Mouse (Mus musculus) neural tube, embryonic 14.5 days (tissue): ENCODE measurements at regions not wholly inside any gene's neighbourhood (a gene's known extent, or its start where the extent isn't known, plus 50 kb on each side); places are given as distances from the start of the nearest gene placed in this dataset.
A peak's percentile ranks its signal among the peaks of the same experiment; 100 is the strongest.

Experiments
- ATAC-seq: fragments of 200-750 bp; cut with Nextera tagmentation; 2 replicates; pipeline ENCODE4 v1.8.0; 2017; ENCODE audit warnings: low read depth, mild to moderate bottlenecking, moderate TSS enrichment, moderate library complexity
- H3K27ac ChIP-seq: fragments of 300-500 bp; sonication (generic); 2 replicates; pipeline ENCODE4 v1.5.1; 2014; ENCODE audit warnings: low read depth, mild to moderate bottlenecking, control low read depth, low read length, moderate library complexity, mixed read lengths
- H3K27me3 ChIP-seq: fragments of 300-500 bp; sonication (generic); 2 replicates; pipeline ENCODE4 v1.6.1; 2014; ENCODE audit warnings: low read length; ENCODE audit not compliant: control insufficient read depth, insufficient read depth
- H3K36me3 ChIP-seq: fragments of 300-500 bp; sonication (generic); 2 replicates; pipeline ENCODE4 v1.6.1; 2014; ENCODE audit warnings: low read length, mixed read lengths; ENCODE audit not compliant: control insufficient read depth, insufficient read depth
- H3K4me1 ChIP-seq: fragments of 300-500 bp; sonication (generic); 2 replicates; pipeline ENCODE4 v1.6.1; 2014; ENCODE audit warnings: low read length; ENCODE audit not compliant: control insufficient read depth, insufficient read depth
- H3K4me2 ChIP-seq: fragments of 300-500 bp; sonication (generic); 2 replicates; pipeline ENCODE4 v1.6.1; 2014; ENCODE audit warnings: mild to moderate bottlenecking, low read depth, low read length, control low read depth
- H3K4me3 ChIP-seq: fragments of 300-500 bp; sonication (generic); 2 replicates; pipeline ENCODE4 v1.5.1; 2014; ENCODE audit warnings: low read depth, low read length, control low read depth, mixed read lengths
- H3K9ac ChIP-seq: fragments of 300-500 bp; sonication (generic); replicated peaks from 2 replicates; pipeline ENCODE4 v1.6.1; 2014; ENCODE audit warnings: low read depth, mild to moderate bottlenecking, control low read depth, low read length, mixed read lengths
- H3K9me3 ChIP-seq: fragments of 300-500 bp; sonication (generic); 2 replicates; pipeline ENCODE4 v1.6.1; 2016; ENCODE audit warnings: low read length; ENCODE audit not compliant: control insufficient read depth
- WGBS: fragments of 180-500 bp; shearing (Covaris S2); extraction: QIAGEN DNeasy Blood & Tissue Kit; methylation state at CpG from one replicate; pipeline ENCODE4 v1.1.7; 2014; 5-methylcytosine and 5-hydroxymethylcytosine counted together

DNA sequence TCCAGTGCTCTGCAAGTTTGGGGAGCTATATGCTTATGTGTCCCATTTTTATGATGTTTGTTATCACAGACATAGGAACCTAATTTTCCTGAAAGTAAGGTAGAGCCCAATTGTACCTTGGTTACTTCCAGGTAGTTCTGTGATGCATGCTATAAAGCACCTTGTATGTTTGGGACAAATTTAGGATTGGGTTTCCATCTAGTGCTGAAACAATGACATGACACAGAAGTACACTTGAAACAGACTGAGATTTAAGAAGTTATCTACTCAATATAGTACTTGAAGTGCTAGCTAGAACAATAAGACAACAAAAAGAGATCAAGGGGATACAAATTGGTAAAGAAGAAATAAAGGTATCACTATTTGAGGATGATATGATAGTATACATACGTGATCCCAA is 426.8 kb downstream of the Slco4c1 start:
- H3K27me3 ChIP-seq = no peaks in the 10 kb centered on the region
- H3K36me3 ChIP-seq = no peaks in the 10 kb centered on the region
- no peaks in the 10 kb centered on the region for H3K9me3 ChIP-seq
- WGBS = 90% methylated on average over 1 of the region's 1 CpGs
- no peak overlapping the region for H3K4me2 ChIP-seq
- H3K9ac ChIP-seq = no peak overlapping the region
- H3K4me3 ChIP-seq = no peak overlapping the region
- no peaks in the 10 kb centered on the region for H3K4me1 ChIP-seq
- ATAC-seq = no peak
- H3K27ac ChIP-seq = no peak overlapping the region

DNA sequence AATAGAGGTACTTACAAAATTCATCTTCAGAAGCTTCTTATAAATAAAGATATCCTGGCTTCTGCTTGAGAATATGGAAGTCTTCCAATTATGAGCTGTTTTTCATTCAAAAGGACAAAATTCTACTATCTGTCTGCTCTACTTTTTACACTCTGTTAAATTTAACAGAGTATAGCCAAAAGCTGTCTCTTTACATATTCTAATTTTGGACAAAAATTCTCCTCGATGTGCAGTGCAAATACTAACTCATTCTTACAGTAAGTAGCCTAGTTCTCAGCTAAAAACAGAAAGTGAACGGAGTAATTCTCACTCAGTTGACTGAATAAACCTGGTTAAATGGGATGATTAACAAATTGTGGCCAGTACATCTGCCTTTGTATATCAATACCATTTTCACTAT is 438.9 kb downstream of the Slco4c1 start:
- Histone ChIP-seq H3K27me3 (no peaks in the 10 kb centered on the region), H3K9ac (no peak overlapping the region), H3K9me3 (no peaks in the 10 kb centered on the region), H3K4me2 (no peak overlapping the region), H3K4me3 (no peak overlapping the region), H3K4me1 (no peaks in the 10 kb centered on the region), H3K27ac (no peak overlapping the region), H3K36me3 (no peaks in the 10 kb centered on the region)
- WGBS = 68% methylated on average over 2 of the region's 2 CpGs
- no peak for ATAC-seq

DNA sequence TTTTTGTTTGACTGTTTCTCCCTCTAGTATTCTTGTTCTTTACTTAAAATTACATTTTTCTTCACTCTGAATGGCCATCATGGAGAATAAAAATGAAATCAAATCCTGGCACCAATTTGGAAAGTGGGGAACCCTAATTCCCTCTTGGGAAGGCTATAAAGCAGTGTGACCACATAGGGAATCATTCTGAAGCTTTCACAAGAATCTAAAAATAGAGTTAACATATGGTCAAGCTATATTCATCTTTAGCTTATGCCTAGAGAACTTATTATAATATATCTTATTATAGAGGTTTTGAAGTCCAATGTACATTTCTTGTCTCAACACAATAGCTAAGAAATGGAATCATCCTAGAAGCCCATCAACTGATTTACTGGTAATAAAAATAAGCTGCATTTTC is 448.5 kb downstream of the Slco4c1 start:
- Histone ChIP-seq H3K27me3 (no peaks in the 10 kb centered on the region), H3K4me1 (no peaks in the 10 kb centered on the region), H3K9me3 (no peaks in the 10 kb centered on the region), H3K36me3 (no peaks in the 10 kb centered on the region), H3K9ac (no peak overlapping the region), H3K4me2 (no peak overlapping the region), H3K4me3 (no peak overlapping the region), H3K27ac (no peak overlapping the region)
- ATAC-seq = no peak

DNA sequence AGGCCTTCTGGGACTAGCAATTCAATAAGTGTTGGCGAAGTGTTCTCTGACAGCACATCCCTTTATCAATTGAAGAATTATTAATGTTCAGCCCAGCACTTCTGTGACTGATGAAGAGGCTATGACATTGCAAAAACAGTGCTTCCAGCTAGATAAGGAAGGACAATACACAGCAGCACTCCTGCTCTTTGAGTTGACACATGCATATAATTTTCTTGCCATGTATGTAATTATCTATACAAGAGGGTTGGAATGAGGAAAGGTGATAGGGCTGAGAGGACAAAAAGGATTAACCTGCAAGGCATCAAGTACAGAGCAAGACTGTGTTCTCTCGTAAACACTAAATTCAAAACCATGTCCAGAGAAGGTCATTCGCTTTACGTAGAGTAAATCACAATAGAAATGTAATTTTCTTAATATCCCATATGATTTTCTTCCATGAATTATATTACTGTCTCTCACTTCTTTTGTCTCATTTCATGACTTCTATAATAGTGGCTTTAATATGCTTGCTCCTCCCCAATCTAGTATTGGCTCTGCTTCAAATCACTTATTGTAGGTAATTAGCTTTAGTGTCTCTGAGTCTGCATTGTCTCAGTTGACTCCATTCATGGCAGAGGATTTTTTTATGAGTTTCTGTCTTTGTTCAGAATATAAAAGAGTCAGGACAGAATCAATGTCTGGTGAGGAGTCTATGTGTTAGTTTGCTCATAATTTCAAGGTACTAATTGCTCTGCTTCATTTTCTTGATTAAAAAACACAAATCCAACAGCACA is 460.9 kb downstream of the Slco4c1 start:
- peak; percentile 90 for ATAC-seq
- H3K27ac ChIP-seq = peak overlapping the region; percentile 30; the same call in 1 of the 2 replicates
- no peaks in the 10 kb centered on the region for H3K36me3 ChIP-seq
- H3K9ac ChIP-seq = no peak overlapping the region
- no peaks in the 10 kb centered on the region for H3K9me3 ChIP-seq
- 62% methylated on average over 4 of the region's 4 CpGs for WGBS
- H3K4me3 ChIP-seq = no peak overlapping the region
- no peaks in the 10 kb centered on the region for H3K27me3 ChIP-seq
- no peaks in the 10 kb centered on the region for H3K4me1 ChIP-seq
- no peak overlapping the region for H3K4me2 ChIP-seq

DNA sequence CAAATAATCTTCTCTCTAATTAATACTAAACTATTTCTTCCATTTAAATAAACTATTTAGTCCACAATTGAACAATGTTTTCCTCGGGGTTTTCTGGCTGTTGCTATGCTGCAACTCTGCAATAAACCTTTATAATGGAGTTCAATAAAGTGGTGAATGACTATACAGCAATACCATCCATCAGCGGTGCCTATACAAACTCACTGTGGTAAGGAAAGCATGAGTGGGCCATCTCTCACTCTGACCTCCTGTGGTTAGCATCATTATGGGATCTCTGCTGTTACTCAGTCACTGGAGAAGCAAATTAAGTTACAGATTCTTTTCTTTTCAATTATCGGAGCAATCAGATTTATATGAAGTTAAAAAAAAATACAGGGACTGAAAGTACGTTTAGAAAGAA is 474.0 kb downstream of the Slco4c1 start:
- WGBS = 25% methylated on average over 4 of the region's 4 CpGs
- no peak overlapping the region for H3K4me3 ChIP-seq
- no peaks in the 10 kb centered on the region for H3K36me3 ChIP-seq
- no peaks in the 10 kb centered on the region for H3K27me3 ChIP-seq
- no peaks in the 10 kb centered on the region for H3K4me1 ChIP-seq
- H3K4me2 ChIP-seq = no peak overlapping the region
- no peaks in the 10 kb centered on the region for H3K9me3 ChIP-seq
- H3K27ac ChIP-seq = no peak overlapping the region
- H3K9ac ChIP-seq = no peak overlapping the region
- peak; percentile 54; the same call in 1 of the 2 replicates for ATAC-seq

DNA sequence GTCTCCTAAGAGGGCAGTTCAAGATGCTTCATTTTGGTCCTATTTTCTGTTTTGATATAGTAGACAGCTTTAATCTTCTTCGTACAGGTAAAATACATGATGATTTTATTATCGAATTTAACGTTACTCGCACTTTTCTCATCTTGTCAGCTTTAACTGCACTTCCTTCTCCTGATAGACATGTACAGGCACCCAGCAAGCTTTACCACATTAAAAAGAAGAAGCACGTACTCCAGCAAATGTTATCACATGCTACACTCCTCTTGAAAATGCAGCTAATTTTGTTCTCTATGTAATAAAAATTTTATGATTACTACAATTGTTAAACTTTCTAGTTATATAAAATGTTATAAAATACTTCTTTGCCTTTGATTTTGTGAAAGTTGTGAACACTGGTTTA is 483.6 kb downstream of the Slco4c1 start:
- 90% methylated on average over 5 of the region's 5 CpGs for WGBS
- Histone ChIP-seq H3K4me1 (no peaks in the 10 kb centered on the region), H3K9me3 (no peaks in the 10 kb centered on the region), H3K27me3 (no peaks in the 10 kb centered on the region), H3K36me3 (no peaks in the 10 kb centered on the region), H3K4me2 (no peak overlapping the region), H3K9ac (no peak overlapping the region), H3K4me3 (no peak overlapping the region), H3K27ac (no peak overlapping the region)
- no peak for ATAC-seq

DNA sequence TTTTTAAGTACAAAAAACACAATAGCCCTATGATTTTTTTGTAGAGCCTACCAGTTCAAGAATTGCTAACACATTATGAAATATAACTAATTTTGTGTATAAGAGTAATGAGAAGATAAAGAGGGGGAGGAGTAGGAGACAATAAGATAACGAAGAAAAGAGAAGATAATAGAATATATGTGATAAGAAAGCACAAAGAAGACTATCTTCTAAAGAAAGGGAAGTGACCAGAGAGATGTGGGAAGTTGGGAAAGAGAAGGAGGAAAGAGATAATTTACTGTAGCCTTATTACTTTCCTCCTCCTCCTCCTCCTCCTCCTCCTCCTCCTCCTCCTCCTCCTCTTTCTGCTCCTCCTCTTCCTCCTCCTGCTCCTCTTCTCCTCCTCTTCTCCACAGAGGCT is 486.1 kb downstream of the Slco4c1 start:
- no peak overlapping the region for H3K9ac ChIP-seq
- H3K4me3 ChIP-seq = no peak overlapping the region
- no peaks in the 10 kb centered on the region for H3K36me3 ChIP-seq
- WGBS = 83% methylated on average over 1 of the region's 1 CpGs
- H3K4me2 ChIP-seq = no peak overlapping the region
- no peak overlapping the region for H3K27ac ChIP-seq
- no peaks in the 10 kb centered on the region for H3K27me3 ChIP-seq
- no peaks in the 10 kb centered on the region for H3K9me3 ChIP-seq
- no peak for ATAC-seq
- H3K4me1 ChIP-seq = no peaks in the 10 kb centered on the region

DNA sequence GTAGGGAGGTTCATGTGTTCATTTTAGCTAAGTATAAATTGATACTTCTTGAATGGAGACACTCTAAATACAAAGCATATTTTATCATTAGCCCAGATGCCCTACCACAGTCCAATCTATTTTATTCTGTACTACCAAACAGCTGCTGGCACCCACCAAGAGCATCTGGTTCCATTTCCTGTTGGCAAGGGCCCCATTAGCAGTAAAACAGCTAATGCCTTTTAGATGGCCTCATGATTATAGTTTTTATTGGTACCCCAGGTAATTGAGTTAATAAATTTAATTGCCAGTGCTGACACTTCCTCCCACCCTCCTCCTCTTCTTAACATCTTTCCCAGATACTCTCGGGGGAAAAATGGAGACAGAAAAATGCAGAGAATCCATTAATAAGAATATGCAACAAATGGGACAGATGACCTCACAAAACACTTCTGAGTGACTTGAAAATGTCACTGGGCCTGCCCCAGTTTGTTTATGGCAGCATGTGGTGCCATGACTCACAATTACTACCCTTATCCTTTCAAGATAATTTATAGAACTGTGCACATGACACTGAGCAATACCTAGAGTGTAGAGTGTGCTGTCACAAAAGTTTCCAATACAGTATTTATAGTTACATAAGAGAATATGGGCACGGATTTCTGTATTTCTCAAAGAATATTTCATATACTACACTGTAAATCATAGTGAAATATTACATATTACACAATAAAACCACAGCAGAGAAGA is 509.1 kb downstream of the Slco4c1 start:
- peak; percentile 96 for ATAC-seq

DNA sequence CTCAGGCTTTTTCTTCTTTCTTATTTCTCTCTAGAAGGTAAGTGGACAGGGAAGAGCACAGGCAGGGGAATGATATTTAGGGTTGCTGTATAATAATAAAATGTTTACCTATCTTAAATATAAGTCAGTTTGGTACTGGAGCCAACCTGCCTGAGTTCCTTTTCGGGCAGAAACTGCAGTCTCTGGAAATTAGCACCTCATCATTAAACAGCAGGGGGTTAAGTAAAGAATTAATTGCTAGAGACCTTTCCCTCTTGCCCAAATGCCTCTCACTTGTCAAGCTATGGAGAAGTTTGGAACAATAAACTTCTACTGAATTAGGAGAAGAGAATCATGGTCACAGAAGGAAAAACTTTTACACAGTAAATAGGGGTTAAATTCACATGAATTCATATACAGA is 524.7 kb downstream of the Slco4c1 start:
- Histone ChIP-seq H3K9me3 (no peaks in the 10 kb centered on the region), H3K4me3 (no peak overlapping the region), H3K9ac (no peak overlapping the region), H3K4me2 (no peak overlapping the region), H3K4me1 (0 out of 2 replicates have a peak, but pooled peaks cover 2% of the 10 kb centered on the region), H3K27ac (no peak overlapping the region), H3K36me3 (no peaks in the 10 kb centered on the region), H3K27me3 (no peaks in the 10 kb centered on the region)
- ATAC-seq = no peak
- 5% methylated on average over 1 of the region's 1 CpGs for WGBS

More for the DNA sequence above, 509.1 kb downstream of the Slco4c1 start:
- Histone ChIP-seq H3K36me3 (no peaks in the 10 kb centered on the region), H3K9ac (no peak overlapping the region), H3K4me1 (0 out of 2 replicates have a peak, but pooled peaks cover 8% of the 10 kb centered on the region), H3K27me3 (no peaks in the 10 kb centered on the region), H3K4me3 (no peak overlapping the region), H3K9me3 (no peaks in the 10 kb centered on the region), H3K27ac (no peak overlapping the region), H3K4me2 (no peak overlapping the region)
- 34% methylated on average over 2 of the region's 2 CpGs for WGBS
